Mouse (Mus musculus) megakaryocyte progenitor cell, adult 5-6 weeks (primary cell): ENCODE data around the gene Unk. TPM values are rescaled to one million over a fixed set of nuclear protein-coding genes. Genes with fewer than 3 reads are reported as not detected.
A peak's percentile ranks its signal among the peaks of the same experiment; 100 is the strongest.

Experiments used
- ATAC-seq: replicated peaks from 2 replicates; pipeline ENCODE4 v1.8.0; 2016; ENCODE audit warnings: mild to moderate bottlenecking, moderate TSS enrichment, inconsistent platforms; ENCODE audit not compliant: poor library complexity
- total RNA-seq, 2 experiments: library from RNA; stranded (forward) in 1 of 2; stranded (reverse) in 1 of 2; fragments of 157-497, 149-512 nt in 1 of 2; fragments of 200-1000 nt in 1 of 2; gene quantifications; 2 replicates each; pipeline versions ENCODE4 v1.2.3 to v1.2.4; 2015 to 2017

Gene Unk
- total RNA-seq, 2 experiments from 2014 or later: 13.7 to 18.7 TPM

DNA sequence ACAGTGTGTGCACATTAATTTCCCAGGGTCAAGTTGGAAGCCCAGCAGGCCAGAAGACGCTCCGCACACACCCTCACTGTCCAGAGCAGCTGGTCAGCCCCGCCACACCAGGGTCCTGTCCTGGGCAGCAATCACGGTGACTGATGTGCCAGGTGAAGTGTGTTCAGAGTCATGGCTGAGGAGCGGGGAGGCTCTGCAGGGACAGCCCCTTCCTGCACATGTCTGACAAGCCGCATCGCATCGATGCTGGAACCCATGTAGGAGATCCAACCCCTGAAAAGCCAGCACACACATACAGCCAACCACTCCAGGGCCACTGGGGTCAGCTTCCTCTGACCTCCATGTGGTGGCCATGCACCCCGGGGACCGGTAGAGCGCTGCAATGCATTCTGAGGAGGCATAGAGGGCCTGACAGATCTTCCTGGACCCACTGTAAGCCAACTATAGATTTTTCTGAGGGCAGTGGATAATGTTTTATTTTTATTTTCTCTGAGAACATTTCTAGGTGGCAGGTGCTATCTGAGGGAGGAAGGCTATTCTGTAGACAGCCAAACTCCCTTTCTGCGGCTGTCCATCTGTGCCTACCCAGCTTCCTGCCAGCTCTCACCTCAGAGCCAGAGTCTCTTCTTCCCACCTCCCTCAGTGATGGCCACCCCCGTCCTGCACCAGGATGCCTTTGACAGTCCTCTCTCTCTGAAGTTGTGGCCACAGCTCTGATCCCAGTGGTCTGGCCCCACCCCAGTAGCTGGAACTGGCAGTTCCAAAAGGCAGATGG, 31.7 kb downstream of the Unk start:
- ATAC-seq: no peak

DNA sequence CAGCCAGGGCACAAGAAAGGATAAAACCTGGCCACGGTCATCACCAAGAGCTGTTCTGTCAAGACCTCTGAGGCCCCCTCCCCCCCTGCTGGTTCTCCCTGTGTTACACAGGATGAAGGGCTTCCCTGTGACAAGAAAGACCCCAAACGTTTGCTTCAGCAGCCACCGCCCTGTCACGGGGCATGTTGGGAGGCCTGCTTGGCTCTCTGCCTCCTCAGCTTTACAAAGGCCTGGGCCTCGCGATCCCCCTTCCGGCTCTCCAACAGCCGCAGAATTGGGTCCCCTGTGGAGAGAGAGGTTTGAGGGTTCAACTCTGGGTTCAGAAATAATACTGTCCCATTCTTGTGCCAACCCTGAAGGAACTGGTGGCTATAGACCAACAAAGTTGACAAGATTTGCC, 32.4 kb downstream of the Unk start:
- ATAC-seq: no peak

DNA sequence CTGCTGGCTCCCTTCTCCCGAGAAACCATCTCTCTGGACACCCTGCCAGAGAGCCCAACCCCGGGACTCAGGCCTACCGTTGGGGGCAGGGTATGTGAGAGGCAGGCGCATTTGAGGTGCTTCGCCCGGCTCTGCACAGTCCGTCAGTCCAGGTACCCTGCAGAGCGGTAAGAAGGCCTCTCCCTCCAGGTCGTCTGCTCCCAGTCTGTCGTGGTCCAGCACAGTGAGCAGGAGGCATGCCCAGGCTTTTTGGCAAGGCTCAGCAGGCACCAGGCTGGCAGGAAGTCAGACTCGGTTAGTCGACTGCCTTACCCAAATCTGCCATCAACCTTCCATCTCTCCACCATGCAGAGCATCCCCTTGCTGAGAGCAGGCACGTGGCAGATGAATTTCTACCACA, 33.4 kb downstream of the Unk start:
- no peak for ATAC-seq

DNA sequence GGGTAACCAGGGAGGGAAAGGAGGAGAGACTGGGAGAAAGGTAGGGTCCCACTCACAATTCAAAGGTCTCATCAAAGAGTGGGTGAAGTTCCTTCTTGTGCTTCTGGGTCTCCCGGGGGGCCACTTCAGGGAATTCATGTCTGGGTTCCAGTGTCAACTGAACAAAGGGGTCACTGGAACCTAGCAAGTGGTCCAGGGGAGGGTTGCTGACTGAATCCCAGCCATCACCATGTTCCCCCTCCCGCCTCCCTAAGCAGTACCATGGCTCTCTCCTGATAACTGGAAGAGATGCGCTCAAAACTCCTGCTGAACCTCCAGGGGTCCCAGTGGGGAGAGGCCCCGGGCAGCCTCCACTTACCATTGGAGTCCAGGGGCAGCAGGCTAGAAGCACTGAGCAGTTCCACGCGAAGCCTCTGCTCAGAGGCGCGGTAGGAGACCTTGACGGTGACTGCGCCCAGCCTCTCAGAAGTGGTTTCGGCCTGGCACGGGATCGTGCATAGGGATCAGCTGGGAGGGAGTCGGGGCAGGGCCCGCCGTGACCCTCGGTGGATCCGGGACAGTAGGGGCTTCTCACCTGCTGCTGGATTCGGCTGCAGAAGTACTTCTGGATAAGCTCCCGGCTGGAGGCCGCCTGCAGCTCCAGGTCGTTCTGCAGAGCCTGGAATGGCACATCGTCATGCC, 34.2 kb downstream of the Unk start:
- ATAC-seq: no peak

DNA sequence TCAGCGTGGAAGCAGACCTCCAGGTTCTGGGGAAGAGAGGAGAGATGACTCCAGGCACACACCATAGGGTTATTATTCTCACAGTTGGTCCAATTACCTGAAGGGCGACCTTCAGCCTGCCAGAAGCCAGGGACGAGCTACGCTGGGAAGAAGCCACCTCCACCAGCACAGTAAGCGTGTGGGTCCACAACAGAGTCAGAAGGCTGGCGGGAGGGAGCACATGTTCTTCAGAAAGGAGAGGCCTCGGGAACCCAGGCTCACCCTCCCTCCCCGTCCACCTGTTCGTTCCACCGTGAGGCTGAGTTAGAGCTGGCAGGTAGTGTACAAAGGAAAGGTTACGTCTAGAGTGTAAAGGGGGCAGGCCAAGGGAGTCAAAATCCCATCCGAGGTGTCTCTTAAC, 35.2 kb downstream of the Unk start:
- no peak for ATAC-seq

DNA sequence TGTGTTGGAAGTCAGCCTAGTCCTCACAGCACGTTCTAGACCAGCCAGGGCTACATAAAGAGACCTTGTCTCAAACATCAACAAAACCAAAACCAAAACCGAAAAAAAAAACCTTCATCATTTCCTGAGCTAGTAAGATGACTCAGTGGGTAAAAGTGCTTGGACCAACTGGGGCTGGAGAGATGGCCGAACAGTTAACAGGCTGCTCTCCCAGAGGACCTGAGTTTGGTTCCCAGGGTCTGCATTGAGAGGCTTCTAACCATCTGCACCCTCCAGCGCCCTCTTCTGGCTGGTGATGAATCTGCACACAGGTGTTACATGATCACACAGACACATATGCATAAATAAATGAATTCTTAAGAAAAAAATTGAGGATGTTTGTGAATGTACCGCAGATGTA, 41.4 kb downstream of the Unk start:
- peak; percentile 54 for ATAC-seq

DNA sequence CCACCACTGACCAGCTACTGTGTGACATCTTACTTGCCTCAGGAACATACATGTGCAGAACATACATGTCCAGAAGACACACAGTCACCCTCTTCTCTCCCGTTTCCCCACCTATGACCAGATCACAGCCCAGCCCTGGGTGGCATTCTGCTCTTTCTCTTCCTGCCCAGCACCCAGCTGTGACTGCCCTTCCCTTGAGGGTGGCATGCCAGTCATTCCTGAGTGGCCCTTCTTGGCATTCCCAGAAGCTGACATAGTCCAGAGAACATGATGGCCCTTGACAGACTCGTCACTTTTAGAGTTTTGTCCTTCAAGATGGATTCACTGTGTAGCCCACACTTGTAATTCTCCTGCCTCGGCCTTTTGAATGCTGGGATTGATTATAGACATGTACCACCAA, 42.5 kb downstream of the Unk start:
- ATAC-seq: no peak

DNA sequence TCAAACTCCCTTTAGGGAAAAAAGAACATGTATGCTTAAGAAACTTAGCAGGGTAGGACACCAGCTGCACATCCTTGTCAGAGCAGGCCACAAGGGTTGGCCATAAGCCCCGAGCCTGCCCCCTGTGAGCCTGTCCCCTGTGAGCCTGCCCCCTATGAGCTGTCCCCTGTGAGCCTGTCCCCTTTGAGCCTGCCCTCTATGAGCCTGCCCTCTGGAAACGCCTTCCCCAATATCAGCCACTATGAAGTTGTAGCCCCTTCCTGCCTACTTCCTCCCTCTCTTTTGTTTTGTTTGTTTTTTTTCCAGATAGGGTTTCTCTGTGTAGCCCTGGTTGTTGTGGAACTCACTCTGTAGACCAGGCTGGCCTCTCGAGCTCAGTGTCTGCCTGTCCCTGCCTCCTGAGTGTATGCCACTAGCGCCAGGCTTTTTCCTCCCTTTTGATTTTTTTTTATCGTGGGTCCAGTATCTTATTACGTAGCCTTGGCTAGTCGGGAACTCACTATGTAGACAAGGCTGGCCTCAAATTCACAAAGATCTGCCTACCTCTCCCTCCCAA, 44.4 kb downstream of the Unk start:
- no peak for ATAC-seq

DNA sequence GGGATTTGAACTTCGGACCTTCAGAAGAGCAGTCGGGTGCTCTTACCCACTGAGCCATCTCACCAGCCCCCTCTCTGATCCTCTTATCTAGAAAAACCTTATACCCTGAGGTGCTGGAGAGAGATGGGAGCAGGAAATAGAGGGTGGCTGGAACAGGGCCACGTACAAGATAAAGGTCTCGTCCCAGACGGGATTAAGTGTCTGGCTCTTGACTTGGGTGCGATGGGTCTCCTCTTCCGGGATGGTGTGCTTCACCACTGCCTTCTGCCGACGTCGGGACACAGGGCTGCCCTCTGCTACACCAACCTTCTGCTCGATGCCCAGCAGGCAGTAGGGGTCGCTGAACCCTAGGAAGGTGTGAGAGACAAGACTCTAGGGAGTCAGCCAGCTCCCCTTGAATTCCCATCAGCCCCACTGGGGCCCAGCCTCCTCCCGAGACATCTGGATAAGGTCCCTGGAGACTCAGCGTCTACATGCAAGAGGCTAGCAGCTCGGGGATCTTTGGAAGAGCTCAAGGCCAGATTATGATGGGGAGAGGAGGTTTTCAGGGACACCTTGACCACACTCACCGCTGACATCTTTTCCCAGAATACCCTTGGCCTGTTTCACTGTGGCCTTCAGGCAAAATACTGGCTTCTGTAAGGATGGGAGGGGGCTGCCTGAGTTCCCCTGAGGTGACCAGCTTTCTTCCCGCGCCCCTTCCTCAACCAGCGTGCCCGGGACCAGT, 45.6 kb downstream of the Unk start:
- peak; percentile 37 for ATAC-seq

DNA sequence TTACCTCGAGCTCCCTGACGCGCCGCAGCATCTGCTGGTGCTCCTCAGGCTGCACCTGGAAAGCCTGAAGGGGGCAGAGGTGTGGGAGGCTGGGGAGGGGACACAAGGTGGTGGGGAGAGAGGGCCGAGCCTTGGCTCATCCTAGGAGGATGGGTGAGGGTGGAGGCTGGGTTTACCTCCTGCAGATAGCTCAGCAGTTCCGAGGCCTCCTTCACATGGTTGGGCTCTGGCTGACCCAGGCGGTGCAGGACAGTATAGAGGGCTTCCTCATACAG, 46.1 kb downstream of the Unk start:
- no peak for ATAC-seq

DNA sequence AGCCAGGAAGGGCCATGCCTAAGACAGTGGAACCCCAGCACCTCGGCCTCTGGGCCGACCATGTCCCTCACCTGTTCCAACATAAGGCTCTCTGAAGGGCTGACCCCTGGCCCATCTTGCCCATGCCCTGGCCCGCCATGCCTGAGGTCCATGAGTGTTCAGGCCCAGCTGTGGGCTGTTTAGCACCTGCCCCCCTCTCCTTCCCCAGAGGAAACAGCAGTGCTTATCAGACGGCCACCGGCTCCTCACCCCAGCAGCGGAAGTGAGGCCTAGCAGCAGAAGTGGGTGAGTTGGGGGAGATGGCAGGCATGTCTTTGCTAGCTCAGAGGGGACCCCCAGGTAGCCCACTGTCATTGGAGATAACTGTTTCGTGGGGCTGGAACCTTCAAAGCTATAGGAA, 46.7 kb downstream of the Unk start:
- peak; percentile 45 for ATAC-seq

DNA sequence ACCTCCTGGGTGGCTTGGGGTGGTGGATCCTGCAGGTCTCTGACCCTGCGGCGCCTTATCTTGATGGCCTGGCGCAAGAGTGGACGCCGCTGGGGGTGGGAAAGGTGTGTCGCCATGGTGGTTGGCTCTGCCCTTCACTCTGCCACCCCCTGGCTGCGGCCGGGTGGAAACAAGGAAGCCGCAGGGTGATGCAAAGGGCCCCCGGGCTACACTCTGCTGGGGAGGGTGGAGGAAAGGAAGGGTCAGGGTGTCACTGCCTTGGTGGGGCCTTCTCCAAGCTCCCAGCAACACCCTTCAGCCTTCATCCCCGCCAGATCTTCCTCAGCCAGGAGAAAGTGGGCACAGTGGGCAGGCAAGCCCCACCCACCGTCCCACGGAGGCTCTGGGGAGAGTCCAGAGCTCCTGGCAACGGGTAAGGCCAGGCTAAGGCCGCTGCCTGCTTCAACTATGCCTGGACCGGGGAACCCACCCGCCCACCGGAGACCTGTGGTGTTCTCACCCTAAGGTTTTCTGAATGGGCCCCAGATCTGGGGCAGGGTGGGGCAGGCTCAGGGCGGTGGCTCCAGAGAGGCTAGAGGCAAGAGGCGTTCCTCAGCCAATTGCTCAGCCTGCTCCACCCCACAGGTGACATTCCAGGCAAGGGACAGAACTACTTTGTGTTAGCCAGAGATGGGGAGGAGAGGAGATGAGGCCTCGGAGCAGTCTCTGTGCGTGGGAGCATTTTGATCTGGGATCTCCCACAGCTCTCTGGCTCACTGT, 47.5 kb downstream of the Unk start, which contains the start of gene Unc13d:
Gene Unc13d, minus strand, starts transcription at position 516 of the 759 bp plus-strand sequence.
- ATAC-seq: peak; percentile 62

DNA sequence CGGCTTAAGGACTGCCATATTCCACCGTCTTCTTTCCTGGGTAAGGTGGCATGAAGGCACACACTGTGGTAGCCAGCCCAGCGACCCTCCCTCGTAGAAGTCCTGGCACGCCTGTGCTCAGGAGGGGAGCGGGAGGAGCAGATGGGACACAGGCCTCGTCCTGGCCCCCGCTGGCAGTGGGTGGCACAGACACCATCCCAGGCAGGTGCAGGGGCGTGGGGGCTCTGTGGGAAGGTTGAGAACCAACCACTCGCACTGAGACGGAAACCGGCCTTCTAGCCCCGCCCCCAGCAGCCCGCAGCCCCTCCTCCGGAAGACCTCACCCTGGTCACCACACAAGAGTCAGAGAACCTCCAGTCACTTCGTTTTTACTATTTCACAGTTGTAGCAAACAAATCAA, 48.1 kb downstream of the Unk start:
- ATAC-seq: peak; percentile 47

DNA sequence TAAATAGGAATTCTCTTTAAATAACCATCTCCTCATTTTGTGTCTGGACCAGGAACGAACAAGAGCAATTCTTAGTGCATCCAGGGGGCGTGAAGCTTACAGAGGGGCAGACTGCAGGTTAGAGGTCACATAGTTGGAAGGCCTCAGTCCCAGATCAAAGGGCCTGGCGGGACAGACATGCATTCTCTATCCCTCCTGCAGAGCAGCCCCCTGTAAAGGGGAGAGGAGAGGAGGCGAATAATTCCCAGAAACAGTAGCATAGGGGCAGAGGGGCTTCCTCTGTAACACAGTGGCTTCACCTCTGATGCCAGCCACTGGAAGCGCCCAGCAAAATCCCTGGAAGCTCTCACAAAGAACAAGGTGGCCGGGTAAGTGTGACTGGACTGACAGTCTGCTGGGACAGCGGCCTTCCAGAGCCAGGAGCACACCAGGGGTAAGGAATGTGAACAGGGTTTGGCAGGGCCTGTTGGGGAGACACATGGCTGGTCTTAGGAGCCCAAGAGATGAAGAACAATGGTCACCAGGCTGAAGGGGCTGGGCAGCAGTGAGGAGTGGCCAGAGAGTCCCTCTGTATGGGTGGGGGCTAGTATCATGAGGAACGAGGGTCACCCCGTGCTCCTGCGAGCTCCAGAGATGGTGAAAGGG, 48.7 kb downstream of the Unk start:
- no peak for ATAC-seq

DNA sequence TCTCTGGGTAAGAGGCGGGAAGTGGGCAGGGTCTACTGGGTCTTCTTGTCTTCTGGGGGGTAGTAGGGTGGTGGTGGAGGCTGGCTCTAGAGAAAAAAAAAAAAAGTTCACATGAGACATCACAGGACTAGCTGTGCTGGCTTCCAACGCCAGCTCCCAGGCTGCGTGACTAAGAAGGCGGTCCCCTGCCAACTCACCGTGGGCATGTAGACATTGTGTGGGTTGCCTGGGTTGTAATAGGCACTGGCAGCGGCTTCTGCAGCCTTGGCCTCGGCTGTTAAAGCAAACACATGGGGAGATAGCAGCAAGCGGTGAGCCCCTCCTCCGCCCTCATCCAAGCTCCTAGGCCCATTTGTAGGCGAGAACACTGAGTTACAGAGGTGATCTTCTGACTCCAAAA, 49.4 kb downstream of the Unk start:
- ATAC-seq: no peak

DNA sequence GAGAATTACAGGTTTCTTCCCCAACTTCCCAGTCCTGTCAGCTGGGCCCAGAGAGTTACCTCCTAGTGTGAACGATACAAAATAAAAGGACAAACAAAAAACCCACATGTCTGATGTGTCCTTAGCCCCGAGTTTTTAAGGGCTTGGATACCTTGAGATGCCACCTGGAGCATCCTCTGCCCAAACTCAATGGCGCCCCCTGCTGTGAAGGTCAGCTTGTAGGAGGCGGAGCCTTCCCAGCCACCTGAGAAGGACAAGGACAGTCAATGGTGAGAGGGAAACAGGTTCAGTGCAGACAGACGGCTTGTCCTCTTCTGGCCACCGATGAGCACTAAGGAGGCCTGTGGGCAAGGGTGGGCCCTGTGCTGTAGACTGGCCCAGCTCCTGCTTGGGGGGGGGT, 51.0 kb downstream of the Unk start:
- no peak for ATAC-seq

DNA sequence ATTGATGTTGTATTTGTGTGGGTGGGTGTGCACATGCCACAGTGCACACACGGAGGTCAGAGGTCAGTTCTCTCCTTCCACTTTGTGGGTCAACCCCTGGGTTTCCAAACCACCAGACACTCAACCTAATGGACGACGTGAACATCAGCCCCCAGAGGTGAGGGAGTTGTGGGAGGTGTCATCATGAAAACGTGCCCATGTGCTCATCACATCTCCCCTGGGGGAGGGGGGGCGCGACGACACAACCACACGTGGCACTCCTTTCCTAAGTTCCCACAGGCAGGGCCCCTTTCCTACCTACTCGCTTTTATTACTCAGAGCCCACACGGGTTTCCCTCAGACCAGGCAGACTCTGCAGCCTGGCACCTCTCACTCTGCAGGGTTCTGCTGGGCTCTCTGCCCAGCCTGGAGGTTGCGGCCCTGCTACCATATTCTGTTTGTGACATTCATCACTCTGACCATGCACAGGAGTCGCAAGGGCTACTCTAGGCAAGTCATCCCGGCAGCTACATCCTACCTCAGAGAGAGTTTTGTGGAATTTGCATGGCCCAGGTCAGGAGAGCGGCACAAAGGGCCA, 53.1 kb downstream of the Unk start:
- ATAC-seq: no peak

DNA sequence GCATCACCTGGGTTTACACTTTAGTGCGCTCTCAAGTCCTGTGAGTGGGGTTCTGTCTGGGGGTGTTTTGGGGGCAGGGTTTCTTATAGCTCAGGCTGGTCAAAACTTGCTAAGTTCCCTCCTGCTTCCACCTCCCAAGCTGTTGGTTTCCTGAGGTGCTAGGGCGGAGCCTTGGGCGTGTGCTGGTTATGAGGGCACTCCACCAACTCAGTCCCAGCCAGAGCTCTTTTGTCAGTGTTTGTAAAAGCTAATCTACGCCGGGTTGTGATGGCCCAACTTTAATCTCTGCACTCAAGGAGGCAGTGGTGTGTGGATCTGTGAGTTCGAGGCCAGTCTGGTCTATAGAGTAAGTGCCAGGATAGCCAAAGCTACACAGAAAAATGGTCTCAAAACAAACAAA, 54.0 kb downstream of the Unk start:
- peak; percentile 8; the same call in 1 of the 2 replicates for ATAC-seq

DNA sequence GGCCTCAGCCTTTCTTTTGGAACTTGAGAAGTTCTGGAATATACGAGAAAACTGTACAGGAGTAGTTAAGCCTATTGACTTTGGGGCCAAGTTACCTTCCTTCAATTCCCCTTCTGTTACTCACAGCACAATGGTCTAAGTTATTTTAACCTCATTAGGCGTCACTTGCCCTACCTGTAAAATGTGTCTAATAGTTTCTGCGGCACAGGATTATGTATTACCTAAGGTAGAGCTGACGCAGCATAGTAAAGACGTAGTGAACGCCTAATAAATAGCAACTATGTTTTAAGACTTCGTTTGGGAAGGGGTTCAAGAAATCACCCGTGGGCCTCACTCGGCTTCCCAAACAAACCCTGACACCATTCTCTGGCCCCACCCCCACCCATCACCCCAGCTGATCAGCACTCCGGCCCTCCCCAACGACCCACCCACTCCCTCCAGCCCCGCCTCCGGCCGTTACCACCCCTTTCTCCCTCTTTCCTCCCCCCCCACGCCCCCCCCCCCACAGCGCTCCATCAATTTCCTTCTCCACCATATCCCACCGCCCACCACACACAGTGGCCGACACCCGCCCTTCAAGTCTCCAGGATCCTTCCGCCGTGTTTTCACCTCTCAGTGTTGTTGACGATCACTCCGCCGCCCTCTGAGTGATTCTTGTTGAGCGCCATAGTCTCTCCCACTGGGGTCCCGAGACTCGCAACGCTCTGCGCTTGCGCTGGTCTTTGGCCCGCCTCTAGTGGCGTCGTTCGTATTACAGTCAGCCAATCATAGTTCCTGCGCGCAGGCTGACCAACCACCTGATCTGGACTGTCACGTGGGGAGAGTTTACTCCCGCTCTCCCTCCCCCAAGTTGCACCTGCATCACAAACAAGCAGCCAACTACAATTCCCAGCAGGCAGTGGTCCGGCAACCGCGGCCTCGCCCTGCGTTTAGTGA, 56.4 kb downstream of the Unk start, which contains the start of gene Wbp2:
Gene Wbp2, minus strand, starts transcription at position 738 of the 936 bp plus-strand sequence.
- peak; percentile 87 for ATAC-seq
